Mouse (Mus musculus) gastrocnemius, adult 18-20 months (tissue): ENCODE data around the gene Tmem52b. TPM values are rescaled to one million over a fixed set of nuclear protein-coding genes. Genes with fewer than 3 reads are reported as not detected.
A peak's percentile ranks its signal among the peaks of the same experiment; 100 is the strongest.

Experiments used
- DNase-seq: peaks from one replicate; pipeline ENCODE4 v3.0.0; 2021; ENCODE audit warnings: low spot score
- total RNA-seq, 2 experiments: library from RNA; stranded (reverse); gene quantifications; 2 replicates each; pipeline ENCODE4 v1.2.3; 2021

Gene Tmem52b
- total RNA-seq, 2 experiments from 2014 or later, result not detected

DNA sequence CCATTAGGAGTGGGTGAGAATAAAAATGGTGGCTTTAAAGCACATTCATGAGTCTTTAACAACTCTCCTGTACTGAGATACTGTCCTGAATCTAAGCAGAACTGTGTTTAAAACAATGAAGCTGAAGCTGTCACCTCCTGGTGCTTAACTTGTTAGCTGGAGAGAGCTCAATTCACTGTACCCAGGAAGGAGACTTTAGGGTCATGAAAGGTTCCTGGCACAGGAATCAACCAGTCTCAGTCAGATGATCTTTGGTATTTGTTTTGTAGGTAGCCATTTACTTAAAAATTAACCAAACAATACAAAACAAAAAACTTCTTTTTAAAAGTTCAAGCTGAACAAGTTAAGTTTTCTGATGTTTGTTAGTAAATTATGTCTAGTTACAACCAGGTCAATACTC is 17.9 kb downstream of the Tmem52b start:
- no peak for DNase-seq

DNA sequence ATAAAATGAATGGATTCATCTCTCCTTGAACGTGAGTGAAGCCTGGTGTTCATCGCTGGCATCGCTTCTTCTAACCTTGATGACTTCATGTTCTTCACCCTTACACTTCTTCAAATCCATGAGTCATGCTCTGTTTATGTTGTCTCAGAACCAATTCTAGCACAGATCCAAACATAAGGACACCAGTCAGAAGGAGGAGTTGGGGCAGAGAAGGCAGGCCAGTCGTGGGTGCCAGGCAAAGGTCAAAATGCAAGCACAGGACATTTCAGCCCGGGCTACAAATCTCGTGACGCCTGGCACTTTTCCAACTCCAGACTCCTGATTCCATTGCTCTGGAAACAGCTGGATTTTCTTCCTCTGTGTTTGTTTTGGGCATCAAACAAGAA is 20.2 kb downstream of the Tmem52b start:
- DNase-seq, result peak; percentile 84

- DNase-seq, result peak; percentile 87
These were observed 20.8 kb downstream of the Tmem52b start, which contains the start of gene Gabarapl1 for GRCm38 (mm10) chr6:129532942-129533860. Gene Gabarapl1 (plus strand): TSS chr6:129533160.

GRCm38 (mm10) chr6:129534057-129534456 is 21.7 kb downstream of the Tmem52b start:
- no peak for DNase-seq

DNA sequence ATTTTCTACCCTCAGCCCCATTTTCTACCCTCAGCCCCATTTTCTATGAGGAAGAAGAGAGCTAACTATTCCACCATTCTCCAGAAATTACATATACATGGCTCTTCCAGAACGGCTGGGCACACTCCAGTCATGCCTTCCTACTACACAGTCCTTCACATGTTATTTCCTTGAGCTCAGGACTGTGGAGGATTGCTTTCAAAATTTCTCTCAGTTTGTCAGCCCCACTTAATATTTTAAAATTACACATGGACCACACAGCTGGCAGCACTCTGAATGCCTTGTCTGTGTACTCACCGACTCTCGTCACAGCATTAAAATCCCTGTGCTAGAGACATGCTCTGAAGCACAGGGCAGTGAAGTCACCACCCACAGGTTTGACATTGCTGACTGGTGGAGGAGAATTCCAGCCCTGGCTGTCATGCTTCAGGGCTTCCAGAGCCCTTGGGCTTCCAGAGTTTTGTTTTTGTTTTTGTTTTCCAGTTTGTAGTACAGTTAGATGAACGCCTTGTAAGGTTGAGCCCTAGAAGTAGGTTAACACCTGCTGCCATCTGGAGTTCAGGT is 22.4 kb downstream of the Tmem52b start:
- peak; percentile 18 for DNase-seq

DNA sequence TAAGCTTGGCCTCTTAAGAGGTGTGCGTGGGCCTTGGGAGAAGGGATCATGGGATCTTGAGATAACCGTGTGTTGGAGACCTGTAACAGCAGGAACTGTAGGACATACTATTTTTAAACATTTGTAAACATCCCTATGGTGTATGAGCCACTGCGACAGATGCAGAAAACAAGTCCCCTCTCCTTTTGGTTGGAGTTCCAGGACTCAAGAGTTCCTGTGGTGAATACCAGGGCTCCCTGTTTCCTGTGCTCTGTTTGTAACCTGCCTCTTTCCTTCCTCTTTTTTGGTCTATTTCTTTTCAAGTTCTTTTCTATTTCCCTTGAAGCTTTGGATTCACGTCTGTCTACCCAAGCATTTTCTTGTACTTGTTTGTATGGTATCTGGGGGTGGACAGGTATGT is 23.4 kb downstream of the Tmem52b start:
- DNase-seq, result no peak

DNA sequence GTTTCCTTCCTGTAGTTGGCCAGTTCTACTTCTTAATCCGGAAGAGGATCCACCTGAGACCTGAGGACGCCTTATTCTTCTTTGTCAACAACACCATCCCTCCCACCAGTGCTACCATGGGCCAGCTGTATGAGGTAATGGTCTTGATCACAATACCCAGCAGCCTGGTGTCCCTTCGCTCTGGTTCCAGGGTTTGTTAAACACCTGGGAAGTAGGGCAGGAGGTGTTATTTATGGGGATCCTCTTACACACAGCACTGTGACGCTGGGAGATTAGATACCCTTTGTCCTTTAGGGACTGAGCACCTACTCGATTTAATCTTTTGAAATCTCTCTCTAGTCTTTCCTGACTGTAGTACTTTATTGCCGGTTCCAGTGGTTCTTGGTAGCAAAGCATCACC is 26.2 kb downstream of the Tmem52b start:
- DNase-seq, result no peak

DNA sequence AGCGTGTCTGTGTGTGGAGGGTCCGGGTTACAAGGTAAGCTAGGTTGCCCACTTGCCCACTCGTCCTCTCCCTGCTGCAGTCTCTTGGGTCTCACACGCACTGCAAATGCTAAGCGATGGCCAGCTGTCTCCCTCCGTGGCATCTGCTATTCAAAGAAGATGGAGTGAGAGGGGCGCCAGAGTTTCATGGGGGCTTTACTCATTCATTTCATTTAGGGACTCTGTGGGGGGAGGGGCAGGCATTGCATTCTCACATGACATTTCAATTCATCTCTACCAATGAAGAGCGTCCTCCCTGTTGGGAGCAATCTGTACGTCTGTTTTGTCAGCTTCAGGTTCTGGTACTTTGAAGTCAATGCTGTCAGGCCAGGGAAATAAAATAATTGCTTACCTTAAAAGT is 29.6 kb downstream of the Tmem52b start:
- no peak for DNase-seq

DNA sequence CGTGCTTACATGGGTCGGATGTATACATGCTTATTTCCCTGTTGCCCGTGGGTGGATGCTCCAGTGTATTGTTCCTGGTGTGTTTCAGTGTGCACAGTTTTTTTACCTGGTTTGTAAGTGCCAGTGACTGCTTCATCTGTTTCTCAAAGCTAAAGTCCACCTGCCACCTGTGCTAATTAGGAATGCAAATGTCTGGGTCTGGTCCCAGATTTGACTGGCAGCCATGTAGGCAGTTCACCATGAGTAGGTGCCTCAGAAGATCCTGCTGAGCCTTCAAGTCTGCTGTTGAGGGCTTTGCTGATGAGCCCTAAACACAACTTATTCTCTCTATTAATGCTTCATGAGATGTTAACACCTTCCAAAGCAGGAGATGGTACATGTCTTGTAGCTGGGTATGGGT is 30.2 kb downstream of the Tmem52b start:
- DNase-seq, result no peak

DNA sequence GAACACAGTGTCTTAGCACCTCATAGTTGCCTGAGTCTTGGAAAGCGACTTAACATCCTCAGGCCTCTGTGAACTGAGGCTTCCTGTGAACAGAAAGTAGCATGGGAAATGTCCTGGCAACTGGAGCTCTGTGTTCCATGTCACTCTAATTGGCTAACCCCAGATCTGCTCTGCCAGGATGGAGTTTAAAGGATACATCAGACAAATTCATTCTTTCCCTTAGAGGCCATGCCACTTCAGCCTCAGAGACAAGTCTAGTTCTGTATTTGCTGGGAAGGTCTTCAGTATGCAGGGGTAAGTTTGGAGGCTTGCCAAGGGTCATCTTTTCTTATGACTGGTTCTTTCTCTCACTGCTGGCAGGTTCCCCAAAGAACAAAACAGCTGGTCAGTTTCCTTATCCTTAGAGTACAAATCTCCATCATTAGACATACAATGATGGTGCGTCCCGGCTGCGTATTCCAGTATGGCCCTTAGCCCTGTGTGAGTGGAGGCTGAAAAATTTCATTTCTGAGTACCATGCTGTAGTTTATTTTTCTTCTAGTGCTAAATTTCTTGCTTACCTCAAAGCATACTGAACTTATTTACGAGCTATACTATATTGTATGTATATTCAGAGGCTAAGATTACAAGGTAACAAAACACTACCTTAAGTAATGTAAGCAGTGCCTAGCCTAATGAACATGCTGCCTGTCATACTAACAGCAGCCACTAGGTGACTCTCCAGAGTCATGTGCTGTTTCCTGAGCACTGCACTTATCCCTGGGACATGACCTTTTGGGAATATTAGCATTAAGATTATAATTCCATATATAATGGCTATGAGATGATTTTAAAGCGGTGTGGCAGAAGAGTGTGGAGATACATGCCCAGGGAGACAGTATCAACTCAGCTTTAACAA is 31.6 kb downstream of the Tmem52b start:
- peak; percentile 75 for DNase-seq

GRCm38 (mm10) chr6:129547277-129547676 is 34.9 kb downstream of the Tmem52b start:
- DNase-seq, result no peak

GRCm38 (mm10) chr6:129548009-129548408 is 35.7 kb downstream of the Tmem52b start:
- DNase-seq, result no peak

DNA sequence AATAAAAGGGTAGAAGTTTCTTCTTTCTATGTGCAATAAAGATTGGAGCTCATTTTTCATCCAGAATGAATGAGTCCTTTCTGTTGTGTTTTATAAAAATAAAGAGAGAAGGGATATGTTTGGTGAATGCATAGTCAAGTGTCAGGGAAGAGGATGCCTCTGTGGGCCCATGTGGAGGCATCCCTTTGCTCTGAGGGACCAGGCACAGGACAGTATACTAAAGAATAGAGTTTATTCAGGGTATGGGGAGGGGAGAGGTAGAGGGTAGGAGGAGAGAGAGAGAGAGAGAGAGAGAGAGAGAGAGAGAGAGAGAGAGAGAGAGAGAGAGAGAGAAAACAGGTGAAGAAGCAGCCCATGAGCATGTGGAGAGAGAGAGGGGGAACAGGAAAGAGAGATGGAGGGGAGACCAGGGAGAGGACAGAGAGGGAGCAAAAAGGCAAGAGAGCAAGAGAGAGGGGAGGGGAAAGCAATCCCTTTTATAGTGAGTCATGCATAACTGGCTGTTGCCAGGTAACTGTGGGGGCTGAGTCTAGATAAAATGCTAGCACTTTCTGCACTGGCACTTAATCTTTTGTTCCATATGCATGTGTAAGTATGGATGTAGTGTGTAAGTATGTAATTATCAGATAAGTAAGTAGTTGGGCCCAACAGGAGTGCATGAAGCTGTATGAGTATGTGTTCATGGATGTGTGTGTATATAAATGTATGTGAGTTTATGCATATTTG is 45.1 kb downstream of the Tmem52b start:
- no peak for DNase-seq

GRCm38 (mm10) chr6:129558946-129559640 is 46.7 kb downstream of the Tmem52b start:
- peak; percentile 66 for DNase-seq

GRCm38 (mm10) chr6:129559641-129560027 is 47.3 kb downstream of the Tmem52b start:
- no peak for DNase-seq

DNA sequence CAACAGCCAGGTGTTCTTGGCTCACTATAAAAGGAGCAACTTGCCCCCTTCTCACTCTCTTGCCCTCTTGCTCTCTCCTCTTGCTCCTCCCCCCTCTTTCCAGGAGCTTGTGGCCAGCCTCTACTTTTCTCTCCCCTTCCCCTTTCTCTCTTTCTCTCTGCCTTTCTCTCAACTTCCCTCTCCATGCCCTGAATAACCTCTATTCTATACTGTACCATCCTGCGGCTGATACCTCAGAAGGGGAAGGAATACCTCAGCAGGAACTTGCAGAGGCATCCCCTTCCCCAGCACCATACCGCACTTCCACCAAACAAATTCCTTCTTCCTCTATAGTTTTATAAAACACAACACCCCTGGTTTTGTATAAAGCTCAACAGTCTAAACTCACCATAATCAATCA is 52.9 kb downstream of the Tmem52b start:
- DNase-seq, result no peak
